Mouse (Mus musculus) spleen, embryonic (tissue): ENCODE results near the gene Rtkn2.

Source experiments
- CTCF ChIA-PET: fragments of 350-600 bp; sonication (Branson Sonifier 250); formaldehyde crosslinking; loops from one replicate; lab custom pipeline; 2022; lab: Charles Lee

Gene Rtkn2

DNA sequence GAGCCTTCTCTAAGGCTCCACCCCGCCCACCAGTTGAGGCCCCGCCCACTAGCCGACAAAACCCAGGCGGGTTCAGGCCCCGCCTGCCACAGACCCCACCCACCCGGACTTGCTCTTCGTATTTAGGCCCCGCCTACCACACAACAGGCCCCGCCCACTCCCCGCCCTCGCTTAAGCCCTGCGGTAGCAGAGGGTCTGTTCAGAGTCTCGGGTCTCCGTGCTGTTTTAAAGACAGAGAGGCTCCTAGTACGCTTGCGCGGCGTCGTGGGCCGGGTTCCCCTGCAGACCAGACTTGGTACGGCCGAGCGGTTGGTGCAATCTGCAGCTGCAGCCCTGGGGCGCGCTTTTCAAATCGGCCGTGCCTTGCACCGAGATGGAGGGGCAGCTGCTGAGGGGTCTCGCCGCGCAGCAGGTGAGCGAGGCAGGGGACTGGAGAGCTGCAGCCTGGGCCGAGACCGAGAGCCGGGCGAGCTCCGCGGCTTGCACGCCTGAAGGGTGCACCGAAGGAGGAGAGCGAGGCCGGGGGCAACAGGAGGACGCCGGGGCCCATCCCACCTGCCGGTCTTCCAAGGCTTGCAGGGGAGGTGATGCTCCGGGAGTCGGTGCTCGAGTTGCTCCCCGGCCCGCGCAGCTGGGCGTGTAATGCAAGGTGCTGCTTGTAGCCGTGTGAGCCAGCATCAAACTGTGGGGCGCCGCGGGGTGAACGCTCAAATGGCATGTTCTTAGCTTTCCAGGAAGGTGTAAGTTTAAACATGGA is at the start of gene Rtkn2:
Rtkn2 (plus strand) TSS at position 170 of the 757 bp plus-strand sequence.
- CTCF ChIA-PET = interaction anchor here (0.6 kb wide), 1 partner anchor 111 kb away, joined by 3 read pairs; no protein-coding TSS in a partner anchor

DNA sequence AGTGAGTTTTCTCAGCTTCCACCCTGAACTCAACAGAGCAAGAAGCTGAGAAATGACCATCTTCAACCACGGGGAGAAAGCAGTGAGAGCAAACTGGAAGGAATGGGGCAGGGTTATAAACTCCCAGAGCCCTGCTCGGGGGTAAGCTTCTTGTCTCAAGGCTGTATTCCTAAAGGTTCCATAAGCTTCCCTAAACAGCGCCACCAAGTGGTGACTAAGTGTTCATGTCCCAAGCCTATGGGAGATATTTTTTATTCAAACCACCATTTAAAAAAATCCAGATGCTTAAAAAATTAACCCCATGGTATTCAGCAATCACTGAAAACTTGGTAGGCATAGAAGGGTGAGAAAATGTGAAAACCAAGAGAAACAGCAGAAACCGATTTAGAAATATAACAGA is 48.0 kb upstream of the Rtkn2 start:
- CTCF ChIA-PET = no interaction called here

DNA sequence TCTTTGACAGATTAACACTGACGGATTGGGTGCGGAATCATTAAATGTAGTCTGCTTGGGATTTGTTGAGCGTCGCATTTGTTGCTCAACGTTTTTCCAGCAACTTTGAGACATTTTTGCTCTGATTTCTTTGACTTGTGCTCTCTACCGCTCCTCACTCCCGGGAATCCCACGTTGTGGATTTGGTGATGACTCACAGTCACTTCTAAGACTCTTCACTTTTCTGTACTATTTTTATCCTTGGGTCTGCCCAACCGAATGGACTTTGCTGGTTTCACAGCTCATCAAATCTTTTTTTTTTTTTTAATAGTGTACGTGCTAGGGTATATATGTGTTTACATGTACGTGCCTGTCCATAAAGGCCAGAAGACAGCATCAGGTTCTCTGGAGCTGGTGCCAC is 46.6 kb upstream of the Rtkn2 start:
- CTCF ChIA-PET = no interaction called here

DNA sequence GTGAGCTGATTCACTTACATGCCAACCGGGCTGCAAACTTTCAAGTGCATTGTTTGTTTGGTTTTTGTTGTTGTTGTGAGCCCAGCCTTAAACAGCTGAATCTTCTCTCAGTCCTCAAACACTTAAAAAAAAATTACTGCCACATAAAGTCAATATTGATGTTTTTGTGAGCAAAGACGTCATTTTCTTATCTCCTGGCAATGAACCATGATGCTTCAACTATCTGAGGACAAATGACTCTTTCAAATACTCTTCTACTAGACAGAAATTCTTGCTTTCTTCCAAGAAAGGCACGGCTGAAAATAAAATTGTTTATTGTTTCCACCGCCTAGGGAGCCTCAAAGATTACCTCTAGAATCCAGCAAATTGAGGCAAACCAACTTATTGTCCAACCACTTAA is 42.4 kb upstream of the Rtkn2 start:
- CTCF ChIA-PET = interaction anchor here (0.7 kb wide), 1 partner anchor 99 kb away, joined by 3 read pairs; no protein-coding TSS in a partner anchor

DNA sequence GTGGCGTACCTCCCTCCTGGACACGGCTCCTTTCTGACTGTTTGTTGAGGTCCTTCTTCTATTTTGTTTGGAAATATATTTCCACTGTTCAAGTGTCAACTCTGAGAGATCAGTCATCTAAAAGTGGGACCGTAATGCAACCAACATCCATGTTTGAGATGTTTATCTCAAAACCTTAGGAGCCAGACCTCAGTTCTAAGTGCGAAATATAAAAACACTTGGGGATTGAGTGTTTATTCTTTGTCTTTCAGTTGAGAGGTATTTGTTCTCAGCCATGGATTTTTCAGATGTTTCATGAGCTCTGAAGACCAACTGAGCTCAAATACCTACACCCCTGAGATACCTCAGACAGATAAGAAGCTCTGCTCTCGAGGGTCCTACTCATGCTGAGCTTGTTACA is 41.6 kb upstream of the Rtkn2 start:
- CTCF ChIA-PET = no interaction called here

DNA sequence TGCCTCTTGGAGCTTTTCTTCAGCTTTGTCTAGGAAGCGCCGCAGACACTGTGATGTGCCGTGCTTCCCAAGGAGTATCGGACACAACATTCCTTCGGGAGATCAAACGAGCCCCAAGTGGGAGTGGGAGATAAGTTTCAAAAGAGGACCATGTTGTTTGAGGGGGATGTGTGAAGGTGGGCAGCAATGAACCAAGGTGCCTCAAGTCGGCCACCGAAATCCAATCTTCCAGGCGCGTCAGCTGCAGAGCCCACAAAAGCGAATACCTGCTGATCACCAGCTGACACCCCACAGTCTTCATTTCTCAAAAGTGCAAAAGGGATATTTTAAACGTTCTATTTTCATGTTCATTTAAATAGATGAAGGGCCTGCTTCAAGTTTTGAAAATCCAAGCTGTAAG is 39.8 kb upstream of the Rtkn2 start:
- CTCF ChIA-PET = interaction anchor here (0.6 kb wide), 1 partner anchor 62 kb away, joined by 3 read pairs; no protein-coding TSS in a partner anchor

DNA sequence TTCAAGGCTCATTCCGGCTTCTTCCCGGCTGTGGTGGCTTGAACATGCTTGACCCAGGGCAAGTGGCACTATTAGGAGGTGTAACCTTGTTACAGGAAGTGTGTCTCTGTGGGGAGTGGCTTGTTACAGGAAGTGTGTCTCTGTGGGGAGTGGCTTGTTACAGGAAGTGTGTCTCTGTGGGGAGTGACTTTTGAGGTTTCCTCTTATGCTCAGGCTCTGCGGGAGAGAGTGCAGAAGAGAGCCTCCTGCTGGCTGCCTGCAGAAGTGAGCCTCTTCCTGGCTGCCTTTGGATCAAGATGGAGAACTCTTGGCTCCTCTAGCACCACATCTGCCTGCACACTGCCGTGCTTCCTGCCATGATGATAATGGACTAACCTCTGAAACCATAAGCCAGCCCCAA is 35.9 kb upstream of the Rtkn2 start:
- CTCF ChIA-PET = no interaction called here

DNA sequence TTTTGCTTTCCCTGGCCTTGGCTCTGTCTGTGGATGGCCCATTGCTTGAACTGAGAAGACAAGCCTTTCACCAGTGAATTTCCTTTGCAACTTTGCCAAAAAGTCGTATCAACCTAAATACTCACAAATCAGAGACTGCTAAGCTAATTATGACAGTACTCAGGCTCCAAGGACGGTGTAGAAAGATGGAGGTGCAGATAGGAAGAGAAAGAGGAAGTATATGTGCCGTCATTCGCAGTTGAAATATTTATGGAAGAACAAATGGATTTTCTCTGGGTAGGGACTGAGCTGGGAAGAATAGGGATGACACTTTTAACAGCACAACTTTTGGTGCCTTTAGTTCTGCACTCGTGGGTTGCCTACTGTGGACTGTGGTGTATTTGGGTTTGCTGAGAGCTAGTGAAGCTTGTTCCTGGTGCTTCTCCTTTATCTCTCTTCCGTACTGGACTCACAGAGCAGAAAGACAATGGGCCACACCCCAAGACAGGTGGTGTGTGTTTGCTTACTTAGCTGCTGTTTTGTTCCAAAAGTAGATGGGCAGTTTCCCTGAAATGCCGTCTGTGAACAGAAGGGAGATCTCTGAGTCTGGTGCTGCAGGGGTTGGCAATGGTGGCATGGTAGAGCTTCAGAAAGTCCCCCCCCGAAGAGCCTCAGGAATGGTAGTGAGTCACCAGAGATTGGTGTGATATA is 29.2 kb upstream of the Rtkn2 start:
- CTCF ChIA-PET = no interaction called here

DNA sequence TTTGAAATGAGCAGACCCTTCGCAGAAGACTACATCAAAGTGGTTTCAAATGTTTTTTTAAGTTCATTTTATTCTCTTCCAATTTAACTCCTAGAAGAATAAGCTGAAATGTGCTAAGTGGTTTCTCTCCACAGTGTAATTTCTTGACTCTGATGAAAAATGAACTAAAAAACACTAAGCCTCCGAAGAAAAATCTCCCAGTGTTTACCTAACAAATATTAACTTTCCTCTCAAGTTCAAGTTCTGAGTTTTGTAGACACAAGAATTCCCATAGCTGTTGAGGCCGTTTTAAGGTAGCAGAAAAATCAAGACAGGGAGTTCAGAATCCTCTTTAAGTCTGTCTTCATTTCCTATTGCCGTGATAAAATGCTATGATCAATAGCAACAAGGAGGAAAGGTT is 27.7 kb upstream of the Rtkn2 start:
- CTCF ChIA-PET = no interaction called here

DNA sequence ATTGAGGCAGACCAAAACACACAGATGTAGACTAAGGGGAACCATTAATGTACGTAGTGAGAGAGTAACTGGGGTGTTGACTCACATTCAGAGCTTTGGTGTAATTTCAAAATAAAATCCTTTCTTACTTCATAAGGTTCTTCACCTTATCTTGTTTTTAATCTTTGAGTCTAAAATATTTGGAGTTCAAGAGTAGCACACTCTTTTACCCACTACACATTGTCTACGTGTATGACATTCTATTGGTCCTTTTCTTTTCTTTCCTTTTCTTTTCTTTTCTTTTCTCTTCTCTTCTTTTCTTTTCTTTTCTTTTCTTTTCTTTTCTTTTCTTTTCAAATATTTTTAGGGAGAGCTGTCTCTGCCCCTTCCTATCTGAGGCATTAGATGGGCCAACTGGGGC is 23.4 kb upstream of the Rtkn2 start:
- CTCF ChIA-PET = no interaction called here

DNA sequence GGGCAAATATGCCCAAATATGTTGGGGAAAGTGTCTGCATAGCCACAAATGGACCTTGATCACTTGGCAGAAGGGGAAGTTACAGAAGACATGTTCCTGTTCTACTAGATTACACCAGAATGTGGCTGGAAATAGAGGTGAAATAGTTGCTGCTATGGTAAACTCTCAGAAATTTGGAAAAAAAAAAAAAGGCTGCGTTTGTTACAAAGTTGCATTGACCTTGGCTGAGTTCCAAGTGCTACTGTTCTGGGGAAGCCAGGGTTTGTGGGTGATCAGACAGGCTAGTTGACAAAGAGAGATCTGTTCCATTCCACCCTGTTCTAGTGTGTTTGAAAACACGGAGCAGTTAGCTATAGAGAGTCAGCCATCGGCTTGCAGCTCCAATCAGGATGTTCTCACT is 19.4 kb upstream of the Rtkn2 start:
- CTCF ChIA-PET = no interaction called here

DNA sequence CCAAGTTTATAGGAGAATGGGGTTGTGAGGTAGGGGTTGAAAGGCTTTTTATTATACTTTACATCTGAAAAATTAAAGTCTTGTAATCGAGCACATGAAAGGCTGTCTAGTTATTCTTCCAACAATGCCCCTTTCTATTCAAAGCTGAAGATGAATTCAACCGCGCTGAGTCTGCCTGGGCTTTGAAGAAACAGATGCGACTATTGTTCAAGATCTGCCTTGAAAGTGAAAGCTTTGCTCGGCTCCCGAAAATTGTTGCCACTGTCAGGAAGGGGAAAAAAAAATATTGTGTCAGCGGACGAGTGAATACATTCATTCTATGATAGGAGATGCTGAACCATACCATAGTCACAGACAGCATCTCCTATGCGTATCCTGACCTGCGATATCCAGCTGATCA is 16.9 kb upstream of the Rtkn2 start:
- CTCF ChIA-PET = interaction anchor here (0.6 kb wide), 2 partner anchors 573 to 740 kb away, joined by 3 to 6 read pairs; no protein-coding TSS in a partner anchor

DNA sequence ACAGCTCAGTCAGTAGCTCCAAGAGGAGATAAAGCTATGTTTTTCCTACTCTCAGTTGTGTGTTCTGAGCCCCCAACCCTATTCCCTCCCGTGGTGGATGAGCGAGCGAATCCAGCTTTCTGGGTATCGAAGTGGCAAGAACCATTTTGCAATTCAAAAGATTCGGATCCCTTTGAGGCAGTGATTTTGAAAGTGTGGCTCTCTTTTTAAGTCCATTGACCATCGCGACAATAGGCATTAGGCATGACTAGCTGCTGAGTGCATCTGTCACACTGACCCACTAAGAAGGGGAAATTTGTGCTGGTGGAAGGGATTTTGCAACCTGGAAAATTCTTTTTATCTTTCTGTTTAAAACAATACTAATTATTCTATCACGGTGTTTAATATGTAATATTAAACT is 15.3 kb upstream of the Rtkn2 start:
- CTCF ChIA-PET = interaction anchor here (0.6 kb wide), 1 partner anchor 159 kb away, joined by 3 read pairs; no protein-coding TSS in a partner anchor

DNA sequence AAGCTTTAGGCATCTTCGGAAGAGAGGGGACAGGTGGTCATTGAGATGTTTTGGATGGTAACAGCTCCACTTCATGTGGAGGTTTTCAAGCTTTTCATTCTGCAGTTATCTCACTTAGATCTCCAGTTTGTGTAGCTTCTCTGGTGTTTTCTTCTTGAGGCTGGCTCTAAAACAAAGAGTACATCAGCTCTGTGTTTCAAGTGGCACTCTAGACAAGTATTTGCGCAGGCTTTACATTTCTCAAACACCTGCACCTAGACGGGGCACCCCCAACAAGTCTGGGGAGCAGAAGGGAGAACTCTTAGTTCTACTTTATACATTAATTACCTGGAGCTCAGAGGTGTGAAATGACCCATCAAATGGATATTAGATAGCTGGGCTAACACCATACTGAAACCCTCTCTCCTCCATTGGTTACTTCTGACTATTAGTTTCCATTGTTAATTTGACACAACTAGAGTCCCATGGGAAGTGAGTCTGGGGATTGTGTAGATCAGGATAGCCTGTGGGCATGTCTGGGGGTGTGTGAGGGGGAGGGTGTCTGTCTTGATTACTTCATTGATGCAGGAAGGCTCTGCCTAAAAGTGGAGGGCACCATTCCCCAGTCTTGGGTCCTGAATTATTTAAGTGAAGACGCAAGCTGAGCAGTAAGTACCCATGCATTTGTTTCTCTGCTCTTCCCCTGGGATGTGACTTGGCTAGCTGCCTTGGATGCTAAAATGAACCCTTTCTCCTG is 14.0 kb upstream of the Rtkn2 start:
- CTCF ChIA-PET = no interaction called here

DNA sequence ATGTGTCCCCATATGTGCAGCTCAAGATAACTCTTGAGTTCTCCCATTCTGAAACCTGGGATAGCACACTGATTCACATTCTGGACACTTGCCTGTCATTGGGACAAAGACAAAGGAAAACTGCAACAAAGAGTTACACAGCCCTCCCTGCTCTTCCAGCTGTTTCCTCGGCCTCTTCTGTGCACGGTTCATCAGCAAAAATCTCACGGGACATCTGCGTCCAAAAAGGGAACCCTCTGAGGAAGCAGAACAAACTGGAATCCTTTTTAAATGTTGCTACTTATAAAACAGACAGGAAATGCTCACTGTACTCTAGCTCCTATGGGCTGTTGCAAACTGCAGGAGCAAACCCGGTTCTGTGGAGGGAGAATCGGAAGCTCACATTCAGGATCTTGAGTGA is 13.3 kb upstream of the Rtkn2 start:
- CTCF ChIA-PET = no interaction called here

DNA sequence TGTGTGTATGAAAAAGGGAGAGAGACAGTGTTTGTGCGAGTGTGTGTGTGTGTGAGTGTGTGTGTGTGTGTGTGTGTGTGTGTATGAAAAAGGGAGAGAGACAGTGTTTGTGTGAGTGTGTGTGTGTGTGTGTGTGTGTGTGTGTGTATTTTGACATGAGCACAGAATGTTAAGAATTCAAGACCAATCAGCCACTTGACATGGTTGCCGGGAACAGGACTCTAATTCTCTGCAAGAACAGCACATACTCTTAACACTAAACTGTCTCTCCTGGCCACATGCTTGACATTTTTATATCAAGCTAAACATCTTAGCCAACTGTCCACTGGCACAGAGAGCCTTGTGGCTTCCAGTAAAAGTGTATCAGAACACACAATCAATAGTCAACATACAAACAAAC is 12.4 kb upstream of the Rtkn2 start:
- CTCF ChIA-PET = no interaction called here

DNA sequence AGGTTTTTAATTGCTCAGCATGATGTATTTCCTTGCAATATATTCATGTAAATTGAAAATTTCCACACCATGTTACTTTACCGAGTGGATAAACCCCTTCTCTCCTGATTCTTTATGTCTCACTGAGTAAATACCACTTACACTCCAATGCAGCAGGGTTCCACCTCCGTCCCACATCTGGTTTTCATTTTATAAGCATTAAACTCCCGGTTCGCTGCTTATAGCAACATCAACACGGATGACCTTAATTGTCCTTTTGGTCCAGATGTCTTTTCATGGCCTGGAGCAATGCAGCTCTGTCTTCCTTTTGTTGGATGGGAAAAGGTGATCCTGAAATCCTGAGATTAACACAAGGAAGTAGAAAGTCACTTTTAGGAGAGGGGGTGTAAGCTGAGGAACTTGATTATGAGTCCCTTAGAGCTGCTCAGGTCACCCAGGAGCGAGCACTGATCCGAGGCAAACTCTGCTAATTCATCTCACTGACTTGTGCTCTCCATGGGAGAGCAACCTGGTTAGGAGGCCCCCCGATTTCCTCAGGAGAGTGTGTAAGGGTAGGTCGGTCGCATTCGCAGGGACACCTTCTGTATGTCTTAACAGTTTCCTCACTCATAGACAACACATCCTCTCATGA is 8.1 kb upstream of the Rtkn2 start:
- CTCF ChIA-PET = no interaction called here

DNA sequence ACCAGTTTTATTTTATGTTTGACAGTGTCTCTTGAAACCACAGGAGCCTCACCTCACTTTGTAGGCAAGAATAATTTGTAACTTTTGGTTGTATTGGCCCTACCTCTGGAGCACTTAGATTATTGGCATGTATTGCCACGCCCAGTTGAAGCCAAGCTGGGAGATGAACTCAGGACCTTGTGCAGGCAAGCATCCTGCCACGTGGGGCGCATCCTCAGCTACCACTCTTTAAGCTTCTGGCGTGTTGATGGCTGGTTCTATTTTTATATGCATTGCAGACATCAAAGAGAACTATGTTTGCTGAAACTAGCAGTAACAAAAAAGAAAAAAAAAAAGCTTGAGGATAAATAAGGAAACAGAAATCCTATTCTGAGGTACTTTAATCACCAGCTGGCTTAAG is 2.1 kb upstream of the Rtkn2 start:
- CTCF ChIA-PET = no interaction called here

DNA sequence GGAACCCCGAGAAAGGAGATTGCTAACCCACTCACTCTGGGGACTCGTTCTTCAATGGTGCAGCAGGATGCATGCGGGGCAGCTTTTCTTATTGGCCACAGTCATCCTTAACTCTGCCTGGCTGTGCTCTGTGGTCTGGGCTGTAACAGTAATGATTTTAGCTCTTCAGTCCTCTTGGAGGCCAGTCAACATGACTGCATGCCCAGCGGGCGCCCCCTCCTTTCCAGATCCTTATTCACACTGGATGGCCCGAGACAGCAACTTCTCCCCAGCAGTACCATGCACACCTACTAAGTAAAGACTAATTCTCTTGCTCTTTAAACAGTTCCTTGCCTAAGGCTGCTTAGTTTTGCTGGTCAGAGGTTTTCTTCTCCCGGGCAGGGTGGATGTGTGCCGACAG is 4.4 kb downstream of the Rtkn2 start:
- CTCF ChIA-PET = interaction anchor here (0.5 kb wide), 1 partner anchor 15 kb away, joined by 4 read pairs; no protein-coding TSS in a partner anchor

DNA sequence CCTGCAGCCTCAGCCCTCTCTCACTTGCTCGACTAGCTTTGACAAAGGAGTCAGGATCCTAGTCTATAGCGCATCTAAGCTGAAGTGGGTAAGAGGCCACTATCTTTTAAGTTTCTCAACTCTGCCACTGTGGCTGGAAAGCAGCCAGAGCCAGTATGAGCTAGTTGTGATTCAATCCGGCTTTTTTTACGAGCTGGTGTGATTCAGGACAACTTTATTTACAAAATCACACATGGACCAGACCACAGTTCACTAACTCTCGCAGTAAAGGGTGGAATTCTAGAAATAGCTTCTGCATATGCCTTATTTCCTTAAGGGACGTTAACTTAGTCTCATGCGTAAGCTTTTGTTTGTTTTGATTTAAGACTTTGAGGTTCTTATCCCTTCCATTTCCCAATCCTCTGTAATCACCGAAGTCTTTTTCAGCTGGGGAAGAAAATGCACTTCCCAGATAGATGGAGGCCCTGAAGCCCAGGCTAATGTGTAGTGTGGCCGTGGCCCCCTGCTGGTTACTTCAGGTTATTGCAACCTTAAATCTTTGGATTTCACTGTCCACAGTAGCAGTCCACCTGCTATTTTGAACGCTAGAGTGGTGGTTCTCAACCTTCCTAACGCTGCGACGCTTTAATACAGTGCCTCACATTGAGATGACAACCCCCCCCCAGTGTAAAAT is 5.0 kb downstream of the Rtkn2 start:
- CTCF ChIA-PET = interaction anchor here (0.5 kb wide), 1 partner anchor 14 kb away, joined by 4 read pairs; no protein-coding TSS in a partner anchor

DNA sequence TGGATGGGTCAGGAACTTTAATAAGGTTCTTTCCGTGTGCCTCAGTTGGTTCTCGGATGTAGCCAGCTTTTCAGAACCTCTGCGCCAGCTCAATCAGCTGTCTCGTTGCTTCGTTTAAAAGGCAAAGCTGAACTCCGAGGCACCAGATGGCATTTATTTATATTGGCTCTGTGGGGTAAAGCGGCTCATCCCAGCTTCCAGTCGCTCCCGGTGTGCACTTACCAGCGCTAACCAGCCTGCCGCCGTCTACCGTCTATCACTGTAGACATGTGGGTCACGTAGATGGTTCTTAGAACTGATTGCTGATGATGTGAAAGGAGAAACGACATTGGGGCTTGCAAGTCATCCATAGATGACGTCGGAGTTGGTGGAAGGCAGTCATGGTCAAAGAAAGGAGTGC is 5.7 kb downstream of the Rtkn2 start:
- CTCF ChIA-PET = no interaction called here
